Mouse (Mus musculus): ENCODE results near the gene Slc35b1. TPM values are rescaled to one million over a fixed set of nuclear protein-coding genes. Genes with fewer than 3 reads are reported as not detected.

Slc35b1 gene
- total RNA-seq, 4 experiments from 2014 or later, result 62.7 to 88.9 (median 78.0) TPM

GRCm38 (mm10) chr11:95366280-95366897, 18.1 kb upstream of the Slc35b1 start:
- DNase-seq, result no peak

GRCm38 (mm10) chr11:95367011-95367735, 17.3 kb upstream of the Slc35b1 start:
- DNase-seq, result no peak

DNA sequence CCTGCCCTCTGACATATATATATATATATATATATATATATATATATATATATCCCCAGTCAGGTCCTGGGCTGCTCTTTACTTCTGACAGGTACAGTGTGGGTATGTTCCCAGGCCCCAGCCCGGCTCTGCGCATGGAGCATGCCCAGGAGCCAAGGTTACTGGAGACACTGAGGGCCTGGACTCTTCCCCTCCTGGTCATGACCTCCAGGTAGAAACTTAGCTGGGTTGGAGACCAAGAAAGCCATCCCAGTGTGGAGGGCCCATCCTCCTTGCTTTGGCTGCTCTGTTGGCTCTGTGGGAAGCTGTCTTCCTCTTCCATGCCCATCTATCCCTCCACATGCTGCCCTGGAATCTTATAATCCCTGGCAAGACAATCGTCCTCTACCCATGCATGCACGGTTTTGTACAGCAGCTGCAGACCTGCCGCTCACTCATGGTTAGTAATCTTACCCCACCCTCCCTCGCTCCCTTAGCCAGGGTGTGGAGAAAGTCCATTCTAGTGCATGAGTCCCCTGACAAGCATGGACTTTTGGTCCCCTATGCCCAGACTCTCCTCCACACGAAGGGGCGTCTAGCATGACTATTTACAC, 16.2 kb upstream of the Slc35b1 start:
- DNase-seq, result no peak

- DNase-seq, result no peak
Observed at GRCm38 (mm10) chr11:95368871-95369270, 15.6 kb upstream of the Slc35b1 start.

DNA sequence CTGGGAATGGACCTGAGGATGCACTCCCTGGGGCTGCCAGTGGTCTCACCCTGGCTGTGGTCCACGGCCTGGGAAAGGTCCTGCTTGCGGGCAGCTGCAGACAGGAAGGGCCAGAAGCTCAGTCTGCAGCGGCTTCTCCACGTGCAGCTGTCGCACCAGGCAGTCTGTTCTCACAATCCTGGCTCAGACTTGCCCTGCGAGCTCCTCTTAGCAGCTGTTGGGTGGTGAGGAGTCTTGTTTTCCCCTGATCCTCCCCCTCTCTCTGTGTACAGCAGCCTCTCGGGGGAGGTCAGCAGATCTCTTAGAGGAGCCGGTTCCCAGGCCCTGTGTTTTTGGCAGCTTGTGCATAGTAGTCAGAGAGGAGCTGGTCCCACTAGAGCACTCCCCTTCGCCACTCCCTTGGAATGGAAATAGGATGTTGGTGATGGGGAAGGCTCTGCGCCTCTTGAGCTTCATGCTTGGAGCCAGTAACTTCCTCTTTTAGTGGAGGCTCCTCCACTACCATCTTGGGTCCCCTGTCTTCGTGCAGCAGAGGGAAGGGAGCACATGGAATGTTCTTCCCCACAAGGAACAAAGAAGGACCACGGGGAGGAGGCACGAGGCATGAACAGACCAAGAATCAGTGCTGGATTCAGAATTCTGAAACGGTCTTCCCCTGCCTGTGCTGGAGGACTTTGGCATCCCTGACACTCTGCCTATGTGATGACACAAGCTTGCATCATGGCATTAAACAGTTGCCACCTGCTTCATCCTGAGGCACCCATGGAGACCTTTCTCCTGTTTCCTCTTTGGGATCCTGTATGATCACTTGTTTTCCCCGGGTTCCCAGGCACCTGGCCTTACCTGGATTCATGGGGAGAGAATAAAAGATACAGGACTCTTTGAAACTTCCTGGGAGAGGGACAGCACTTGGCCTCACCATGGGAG, 14.3 kb upstream of the Slc35b1 start:
- no peak for DNase-seq

DNA sequence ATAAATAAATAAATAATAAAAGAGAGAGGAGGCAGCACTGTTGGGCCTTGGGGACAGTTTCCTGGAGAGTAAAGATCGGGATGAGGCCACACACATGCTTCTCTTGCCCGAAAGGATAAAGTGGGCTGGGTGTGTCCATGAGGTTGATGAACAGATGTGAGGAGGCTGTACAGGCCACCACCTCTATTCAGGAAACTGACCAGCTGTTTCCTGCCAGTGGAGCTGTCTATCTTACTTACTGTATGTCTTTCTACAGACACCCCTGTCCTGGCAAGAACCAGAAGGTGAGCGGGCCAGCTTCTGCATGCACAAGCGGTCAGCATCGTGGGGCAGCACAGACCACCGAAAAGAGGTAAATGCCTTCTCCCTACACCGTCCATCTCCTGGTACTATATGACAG, 13.3 kb upstream of the Slc35b1 start:
- DNase-seq, result no peak

DNA sequence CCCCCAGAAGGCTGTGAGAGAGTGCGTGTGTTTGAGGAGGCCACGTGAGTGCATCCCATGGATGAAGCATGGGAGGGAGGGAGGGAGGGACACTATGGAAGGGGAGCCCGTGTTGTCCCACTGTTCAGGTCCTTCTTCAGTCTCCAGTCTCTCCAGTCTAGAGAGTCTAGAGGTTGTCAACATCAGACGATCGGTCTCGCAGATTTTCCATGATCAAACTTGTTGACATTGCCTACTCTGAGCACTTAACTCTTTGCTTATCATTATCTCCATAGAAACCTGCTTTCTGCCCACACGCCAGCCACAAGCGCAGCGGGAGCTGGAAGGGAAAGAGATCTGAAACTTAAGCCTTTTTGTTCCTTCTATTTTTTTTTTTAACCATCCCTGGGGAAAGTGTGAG, 5.6 kb upstream of the Slc35b1 start:
- DNase-seq, result no peak

- DNase-seq, result no peak
Observed at GRCm38 (mm10) chr11:95379552-95379951, 4.9 kb upstream of the Slc35b1 start.

- no peak for DNase-seq
Observed at GRCm38 (mm10) chr11:95380711-95381110, 3.8 kb upstream of the Slc35b1 start.

DNA sequence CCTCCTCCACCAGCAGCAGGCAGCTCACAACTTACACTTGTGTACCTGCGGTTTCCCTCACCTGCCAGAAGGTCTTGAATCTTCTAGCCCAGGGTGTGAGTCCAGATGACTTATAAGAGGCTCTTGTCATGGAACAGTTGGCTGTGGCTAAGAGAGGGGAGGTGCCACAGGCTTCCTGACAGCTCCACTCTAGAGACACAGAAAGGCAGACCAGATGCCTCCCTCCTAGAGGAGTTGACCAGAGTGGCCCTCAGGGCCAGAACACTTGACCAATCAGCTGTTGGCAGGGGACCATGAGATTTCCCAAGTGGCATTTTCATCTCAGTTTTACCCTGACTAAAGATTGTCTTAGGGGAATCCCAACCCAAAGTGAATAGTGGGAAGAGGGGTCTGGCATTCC, 3.3 kb upstream of the Slc35b1 start:
- DNase-seq, result no peak

DNA sequence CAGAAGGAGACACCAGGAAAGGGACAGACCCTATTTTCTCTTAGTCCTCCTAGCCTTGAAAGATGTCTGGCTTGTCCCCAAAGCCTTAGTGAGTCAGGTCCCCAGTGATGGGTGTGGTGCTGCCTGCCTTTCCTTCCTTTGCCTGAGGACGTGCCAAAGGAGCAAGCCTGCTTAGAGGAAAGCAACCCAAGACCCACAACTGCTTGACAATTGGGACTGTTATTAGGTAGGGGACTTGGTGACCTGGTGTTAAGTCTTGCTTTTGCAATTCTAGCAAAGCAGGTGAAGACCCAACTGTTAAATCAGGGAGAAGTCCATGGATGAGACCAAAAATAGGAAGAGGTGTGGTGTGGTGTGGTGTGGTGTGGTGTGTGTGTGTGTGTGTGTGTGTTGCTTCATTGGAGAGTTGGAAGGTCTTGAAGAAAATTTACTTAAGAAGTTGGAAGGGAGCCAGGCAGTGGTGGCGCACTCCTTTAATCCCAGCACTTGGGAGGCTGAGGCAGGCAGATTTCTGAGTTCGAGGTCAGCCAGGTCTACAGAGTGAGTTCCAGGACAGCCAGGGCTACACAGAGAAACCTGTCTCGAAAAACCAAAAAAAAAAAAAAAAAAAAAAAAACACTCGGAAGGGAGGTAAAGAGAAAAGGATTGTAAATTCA, 1.0 kb upstream of the Slc35b1 start:
- no peak for DNase-seq

DNA sequence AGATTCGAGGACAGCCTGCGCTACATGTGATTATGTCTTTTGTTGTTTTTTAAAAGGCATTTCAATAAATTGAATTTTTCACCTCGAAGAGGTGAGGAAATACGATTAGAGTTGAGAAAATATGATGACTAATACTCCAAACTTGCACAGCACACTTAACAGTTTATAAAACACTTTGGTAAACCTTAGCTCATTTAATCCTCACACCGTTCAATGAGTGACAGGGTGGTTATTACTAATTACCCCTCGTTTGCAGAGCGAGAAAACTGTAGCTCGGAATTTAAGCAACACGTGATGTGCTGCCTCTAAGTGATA, 531 bp upstream of the Slc35b1 start:
- DNase-seq, result no peak

- DNase-seq, result no peak
Observed at GRCm38 (mm10) chr11:95384973-95385320, 455 bp downstream of the Slc35b1 start.

DNA sequence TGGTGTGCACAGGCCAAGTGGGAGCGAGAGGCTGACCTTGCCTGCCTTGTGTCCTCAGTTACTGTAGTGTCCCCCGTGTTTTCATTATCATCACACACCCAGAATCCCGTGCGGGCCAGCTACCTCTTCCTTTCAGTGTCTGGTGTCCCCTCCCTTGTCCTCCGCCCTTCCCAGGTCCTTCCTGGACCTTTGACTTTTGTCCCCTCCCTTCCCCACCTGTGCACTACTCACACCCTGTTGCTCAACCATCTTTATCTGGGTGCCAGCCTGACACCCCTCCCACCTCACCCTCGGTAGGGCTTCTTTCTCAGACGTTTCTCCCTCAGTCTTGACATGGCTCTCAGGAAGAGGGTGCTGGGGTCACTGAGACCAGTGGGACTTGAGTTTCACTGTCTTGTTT, 2.9 kb downstream of the Slc35b1 start:
- no peak for DNase-seq

DNA sequence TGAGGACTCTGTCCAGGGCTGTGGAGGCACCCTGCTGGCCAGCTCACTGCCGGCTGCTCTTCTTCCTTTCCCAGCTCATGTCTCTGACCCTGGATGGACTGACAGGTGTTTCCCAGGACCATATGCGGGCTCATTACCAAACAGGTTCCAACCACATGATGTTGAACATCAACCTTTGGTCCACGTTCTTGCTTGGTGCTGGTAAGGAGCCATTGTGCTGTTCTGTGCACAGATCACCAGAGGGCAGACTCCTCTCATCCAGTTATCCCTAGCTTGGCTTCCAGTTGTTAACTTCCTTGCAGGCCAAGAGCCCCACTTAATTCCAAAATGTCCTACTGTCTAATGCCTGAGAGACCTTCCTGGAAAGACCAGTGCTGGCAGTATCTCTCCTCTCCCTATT, 4.5 kb downstream of the Slc35b1 start:
- DNase-seq, result no peak

- no peak for DNase-seq
Observed at GRCm38 (mm10) chr11:95390420-95390819, 5.9 kb downstream of the Slc35b1 start.

DNA sequence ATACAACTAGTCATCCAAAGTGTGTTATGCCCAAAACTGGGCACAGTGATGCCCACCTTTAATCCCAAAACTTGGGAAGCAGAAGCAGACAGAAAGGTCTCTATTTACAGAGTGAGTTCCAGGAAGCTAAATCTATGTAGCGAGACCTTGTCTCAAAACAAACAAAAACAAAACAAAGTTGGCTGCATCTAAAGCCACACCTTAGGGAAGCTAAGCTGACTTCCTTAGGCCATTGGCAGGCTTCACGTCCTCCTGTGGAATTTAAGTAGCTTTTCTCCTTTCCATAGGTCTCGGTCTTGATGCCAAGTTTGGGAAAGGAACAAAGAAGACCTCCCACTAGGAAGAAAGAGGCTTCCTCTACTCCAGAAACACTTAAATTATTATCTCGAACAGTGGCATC, 6.7 kb downstream of the Slc35b1 start:
- no peak for DNase-seq

DNA sequence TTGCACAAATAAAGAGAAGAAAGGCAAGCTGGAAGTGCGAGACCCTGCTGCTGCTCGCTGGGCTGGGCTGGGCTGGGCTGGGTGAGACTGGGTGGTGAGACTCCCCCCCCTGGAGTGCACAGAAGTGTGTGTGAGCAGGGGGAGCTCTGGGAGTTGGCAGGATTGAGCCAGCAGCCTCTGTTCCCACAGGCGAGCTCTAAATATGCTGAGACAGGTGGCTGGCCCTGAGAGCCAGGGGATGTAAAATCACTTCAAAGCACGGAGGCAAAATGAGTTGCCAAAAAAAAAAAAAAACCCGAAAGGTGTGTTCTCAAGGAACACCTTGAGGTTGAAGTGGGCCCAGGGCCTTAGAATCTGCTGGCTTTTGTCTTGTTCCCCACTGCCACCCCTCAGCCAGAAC, 7.3 kb downstream of the Slc35b1 start:
- no peak for DNase-seq

DNA sequence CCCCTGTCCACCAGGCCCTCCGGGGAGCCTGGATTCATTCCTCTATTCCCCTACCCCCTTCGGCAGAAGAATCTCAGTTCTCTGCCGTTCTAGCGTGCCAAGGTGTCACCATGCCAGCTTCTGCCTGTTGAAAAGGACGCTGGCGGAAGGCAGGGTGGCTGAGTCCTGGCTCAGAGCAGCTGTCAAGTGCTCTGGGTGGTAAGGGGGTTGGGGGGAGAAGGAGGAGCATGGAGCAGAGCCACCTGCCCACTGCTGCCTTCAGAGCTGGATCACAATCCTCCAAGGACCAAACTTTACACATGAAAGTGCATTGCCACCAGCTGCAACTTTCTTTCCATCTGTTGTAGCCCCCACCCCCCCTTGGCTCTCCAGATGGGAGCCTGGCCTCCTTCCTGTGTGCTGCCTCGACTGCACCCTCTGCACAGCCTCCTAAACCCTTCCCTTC, 7.8 kb downstream of the Slc35b1 start:
- no peak for DNase-seq

DNA sequence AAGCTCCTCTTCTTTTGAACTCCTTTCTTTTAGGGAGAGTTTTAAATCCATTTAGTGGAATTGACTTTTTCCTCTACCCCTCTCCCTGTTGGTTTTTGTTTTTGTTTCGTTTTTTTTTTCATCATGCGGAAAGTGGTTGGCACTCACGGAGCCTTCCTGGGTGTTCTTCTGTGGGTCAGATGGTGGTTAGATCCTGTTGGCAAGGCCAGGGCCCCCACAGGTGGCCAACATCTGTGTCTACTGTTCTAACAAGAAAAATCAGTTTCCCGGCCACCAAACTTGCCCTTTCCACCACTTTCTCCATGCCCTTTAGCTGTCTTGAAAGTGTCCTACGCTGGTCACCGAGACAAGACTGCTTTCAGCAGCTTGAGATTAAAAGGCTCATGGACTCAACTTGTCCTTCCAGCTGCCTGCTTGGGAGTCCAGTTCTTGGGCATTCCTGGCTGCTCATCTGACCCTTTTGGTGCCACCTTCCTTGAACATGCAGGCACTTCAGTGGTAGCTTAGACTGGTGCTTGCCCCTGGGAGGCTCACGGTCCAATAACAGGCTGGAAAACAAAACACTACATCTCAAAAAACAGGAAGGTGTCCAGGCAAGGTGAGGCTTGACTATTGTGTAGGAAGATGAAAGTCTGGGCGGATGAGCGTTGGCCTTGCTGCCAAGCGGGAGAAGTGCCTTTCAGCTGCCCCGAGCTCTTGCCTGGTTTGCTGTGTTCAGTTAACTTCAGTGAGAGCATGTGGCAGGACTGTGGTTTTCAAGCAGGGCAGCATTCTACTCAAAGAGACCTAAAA, 8.4 kb downstream of the Slc35b1 start:
- no peak for DNase-seq

DNA sequence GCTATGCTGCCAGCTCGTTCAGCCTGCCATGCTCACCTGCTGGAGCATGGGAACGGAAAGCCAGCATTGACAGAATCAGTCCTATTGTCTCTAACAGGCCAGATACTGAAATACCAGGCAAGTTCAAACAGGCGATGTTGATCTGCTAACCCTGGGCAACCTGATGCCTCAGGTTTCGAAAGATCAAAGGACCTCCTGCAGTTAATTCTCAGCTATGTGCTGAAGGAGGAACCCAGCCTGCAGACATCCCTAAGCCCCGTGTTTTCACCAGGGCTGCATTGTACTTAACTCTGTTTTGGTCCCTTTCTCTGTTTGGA, 9.0 kb downstream of the Slc35b1 start:
- no peak for DNase-seq

- no peak for DNase-seq
Observed at GRCm38 (mm10) chr11:95394112-95394511, 9.6 kb downstream of the Slc35b1 start.

Measured in adrenal gland, adult 8-10 months (tissue).